Mouse (Mus musculus): Measurements from ENCODE around the gene Krt83. TPM values are rescaled to one million over a fixed set of nuclear protein-coding genes. Genes with fewer than 3 reads are reported as not detected.

Gene Krt83
- polyA plus RNA-seq, 1 experiment from 2014 or later: not detected

GRCm38 (mm10) chr15:101495266-101495665 is 4.0 kb upstream of the Krt83 start:
- Histone ChIP-seq H3K4me2 (no peak overlapping the region), H3K9ac (no peak overlapping the region), H3K27ac (replicated peaks) (no peak overlapping the region), H3K4me3 (no peak overlapping the region), H3K36me3 (no peaks in the 10 kb centered on the region), H3K9me3 (no peaks in the 10 kb centered on the region), H3K27me3 (no peaks in the 10 kb centered on the region), H3K4me1 (replicated peaks) (no peaks in the 10 kb centered on the region)
- 79% methylated on average over 8 of the region's 8 CpGs for WGBS
- no peak for ATAC-seq (ENCODE audit: low read depth)

- Histone ChIP-seq H3K36me3 (no peaks in the 10 kb centered on the region), H3K9me3 (no peaks in the 10 kb centered on the region), H3K4me1 (replicated peaks) (no peaks in the 10 kb centered on the region), H3K4me3 (no peak overlapping the region), H3K27me3 (no peaks in the 10 kb centered on the region), H3K9ac (no peak overlapping the region), H3K4me2 (no peak overlapping the region), H3K27ac (replicated peaks) (no peak overlapping the region)
- ATAC-seq (ENCODE audit: low read depth): no peak
- 50% methylated on average over 1 of the region's 1 CpGs for WGBS
Measured at GRCm38 (mm10) chr15:101494203-101494602, 2.9 kb upstream of the Krt83 start.

DNA sequence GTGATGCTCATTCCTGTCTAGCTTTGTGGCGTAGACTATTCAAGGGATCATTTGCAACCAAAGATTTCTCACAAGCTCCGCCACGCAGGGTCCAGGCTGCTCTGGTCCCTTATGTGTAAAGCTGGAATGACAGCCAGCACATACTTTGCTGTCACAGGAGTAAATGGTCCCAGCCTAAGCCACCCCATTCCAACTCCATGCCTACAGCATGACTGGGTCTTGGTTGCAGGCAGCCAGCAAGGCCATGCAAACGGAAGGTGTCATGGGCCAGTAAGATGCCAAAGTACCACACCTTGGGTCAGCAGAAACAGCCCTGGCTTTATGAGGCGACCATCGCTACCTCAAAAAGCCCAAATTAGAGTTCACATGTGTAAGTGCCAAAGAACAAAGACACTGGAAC is 2.4 kb upstream of the Krt83 start:
- Histone ChIP-seq H3K4me2 (no peak overlapping the region), H3K4me1 (replicated peaks) (no peaks in the 10 kb centered on the region), H3K9me3 (no peaks in the 10 kb centered on the region), H3K36me3 (no peaks in the 10 kb centered on the region), H3K27me3 (no peaks in the 10 kb centered on the region), H3K4me3 (no peak overlapping the region), H3K9ac (no peak overlapping the region), H3K27ac (replicated peaks) (no peak overlapping the region)
- no peak for ATAC-seq (ENCODE audit: low read depth)
- 91% methylated on average over 6 of the region's 6 CpGs for WGBS

GRCm38 (mm10) chr15:101492718-101493117 is 1.4 kb upstream of the Krt83 start:
- Histone ChIP-seq H3K9me3 (no peaks in the 10 kb centered on the region), H3K4me2 (no peak overlapping the region), H3K27me3 (no peaks in the 10 kb centered on the region), H3K27ac (replicated peaks) (no peak overlapping the region), H3K4me3 (no peak overlapping the region), H3K36me3 (no peaks in the 10 kb centered on the region), H3K4me1 (replicated peaks) (no peaks in the 10 kb centered on the region), H3K9ac (no peak overlapping the region)
- no peak for ATAC-seq (ENCODE audit: low read depth)
- 57% methylated on average over 8 of the region's 8 CpGs for WGBS

GRCm38 (mm10) chr15:101485911-101486635 is 5.2 kb downstream of the Krt83 start:
- Histone ChIP-seq H3K4me1 (replicated peaks) (no peaks in the 10 kb centered on the region), H3K9me3 (no peaks in the 10 kb centered on the region), H3K9ac (no peak overlapping the region), H3K4me2 (no peak overlapping the region), H3K27me3 (no peaks in the 10 kb centered on the region), H3K36me3 (no peaks in the 10 kb centered on the region), H3K27ac (replicated peaks) (no peak overlapping the region), H3K4me3 (no peak overlapping the region)
- ATAC-seq (ENCODE audit: low read depth): no peak
- WGBS: 86% methylated on average over 11 of the region's 11 CpGs

- H3K27ac ChIP-seq (replicated peaks): no peak overlapping the region
- no peak overlapping the region for H3K4me3 ChIP-seq
- H3K36me3 ChIP-seq: no peaks in the 10 kb centered on the region
- 60% methylated on average over 1 of the region's 1 CpGs for WGBS
- H3K27me3 ChIP-seq: no peaks in the 10 kb centered on the region
- H3K9me3 ChIP-seq: no peaks in the 10 kb centered on the region
- H3K9ac ChIP-seq: no peak overlapping the region
- no peaks in the 10 kb centered on the region; the same call in 1 of the 2 replicates for H3K4me1 ChIP-seq (replicated peaks)
- no peak overlapping the region for H3K4me2 ChIP-seq
- no peak for ATAC-seq (ENCODE audit: low read depth)
Measured at GRCm38 (mm10) chr15:101484939-101485338, 6.4 kb downstream of the Krt83 start.

DNA sequence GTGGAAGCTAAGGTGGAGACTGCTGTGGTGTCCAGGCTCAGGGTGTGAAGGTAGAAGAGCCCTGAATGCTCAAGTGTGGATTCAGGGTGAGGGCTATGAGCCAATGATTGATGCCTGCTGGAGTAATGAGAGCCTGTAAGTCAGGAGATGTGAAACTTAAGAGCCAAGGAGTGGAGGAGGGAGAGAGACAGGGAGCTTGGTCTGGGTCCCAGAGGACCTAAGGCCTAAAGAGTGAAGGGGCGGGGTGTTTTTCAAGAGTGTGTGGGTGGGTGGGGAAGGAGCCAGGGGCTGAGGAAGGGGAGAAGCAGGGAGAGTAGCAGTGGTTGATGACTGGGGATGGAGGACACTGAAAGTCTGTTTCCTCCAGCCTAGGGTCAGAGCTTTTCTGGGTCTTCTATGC is 7.7 kb downstream of the Krt83 start:
- H3K27ac ChIP-seq (replicated peaks): no peak overlapping the region
- 0 out of 2 replicates have a peak, but pooled peaks cover under 1% of the 10 kb centered on the region for H3K27me3 ChIP-seq
- ATAC-seq (ENCODE audit: low read depth): no peak
- no peaks in the 10 kb centered on the region for H3K9me3 ChIP-seq
- no peak overlapping the region for H3K4me3 ChIP-seq
- no peak overlapping the region for H3K4me2 ChIP-seq
- no peak overlapping the region for H3K9ac ChIP-seq
- H3K36me3 ChIP-seq: no peaks in the 10 kb centered on the region
- peaks cover 12% of the 10 kb centered on the region for H3K4me1 ChIP-seq (replicated peaks)
- 100% methylated on average over 1 of the region's 1 CpGs for WGBS

GRCm38 (mm10) chr15:101482056-101482455 is 9.3 kb downstream of the Krt83 start:
- 39% methylated on average over 4 of the region's 4 CpGs for WGBS
- H3K36me3 ChIP-seq: no peaks in the 10 kb centered on the region
- no peak overlapping the region for H3K27ac ChIP-seq (replicated peaks)
- H3K27me3 ChIP-seq: 0 out of 2 replicates have a peak, but pooled peaks cover 4% of the 10 kb centered on the region
- no peak for ATAC-seq (ENCODE audit: low read depth)
- H3K4me1 ChIP-seq (replicated peaks): peaks cover 12% of the 10 kb centered on the region
- H3K4me2 ChIP-seq: no peak overlapping the region
- H3K9me3 ChIP-seq: no peaks in the 10 kb centered on the region
- H3K9ac ChIP-seq: no peak overlapping the region
- H3K4me3 ChIP-seq: no peak overlapping the region

DNA sequence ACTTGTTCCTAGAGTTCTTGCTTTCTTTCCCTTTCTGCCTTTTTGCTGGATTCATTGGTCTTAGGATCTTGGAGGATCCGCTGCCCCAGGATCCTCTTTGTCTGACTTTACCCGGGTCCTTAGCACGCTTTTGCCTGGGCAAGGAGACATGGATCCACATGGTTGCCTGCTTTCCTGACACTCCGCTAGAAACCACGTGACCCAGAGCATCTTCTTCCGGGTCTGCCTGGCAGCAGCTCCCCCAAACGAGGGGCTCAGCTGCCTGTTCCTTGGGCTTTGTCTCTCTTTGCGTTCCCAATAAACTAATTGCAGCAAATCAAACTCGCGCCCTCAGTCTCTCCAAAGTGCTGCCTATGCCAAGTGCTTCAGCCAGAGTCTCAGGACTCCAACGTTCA is 11.6 kb downstream of the Krt83 start:
- peak overlapping the region; percentile 34 for H3K4me3 ChIP-seq
- H3K9ac ChIP-seq: peak overlapping the region; percentile 68
- H3K27me3 ChIP-seq: 0 out of 2 replicates have a peak, but pooled peaks cover 4% of the 10 kb centered on the region
- H3K27ac ChIP-seq (replicated peaks): no peak overlapping the region
- no peaks in the 10 kb centered on the region for H3K9me3 ChIP-seq
- peaks cover 12% of the 10 kb centered on the region for H3K4me1 ChIP-seq (replicated peaks)
- peak; percentile 67; the same call in 1 of the 2 replicates for ATAC-seq (ENCODE audit: low read depth)
- WGBS: 33% methylated on average over 11 of the region's 11 CpGs
- no peaks in the 10 kb centered on the region for H3K36me3 ChIP-seq
- peak overlapping the region; percentile 67 for H3K4me2 ChIP-seq

- no peaks in the 10 kb centered on the region for H3K9me3 ChIP-seq
- peak; percentile 65 for ATAC-seq (ENCODE audit: low read depth)
- 0 out of 2 replicates have a peak, but pooled peaks cover 4% of the 10 kb centered on the region for H3K27me3 ChIP-seq
- H3K4me3 ChIP-seq: peak overlapping the region; percentile 34
- peak overlapping the region; percentile 67 for H3K4me2 ChIP-seq
- H3K27ac ChIP-seq (replicated peaks): no peak overlapping the region
- 11% methylated on average over 31 of the region's 31 CpGs for WGBS
- peaks cover 12% of the 10 kb centered on the region for H3K4me1 ChIP-seq (replicated peaks)
- no peaks in the 10 kb centered on the region for H3K36me3 ChIP-seq
- H3K9ac ChIP-seq: peak overlapping the region; percentile 68
Measured at GRCm38 (mm10) chr15:101479007-101479665, 12.2 kb downstream of the Krt83 start.

DNA sequence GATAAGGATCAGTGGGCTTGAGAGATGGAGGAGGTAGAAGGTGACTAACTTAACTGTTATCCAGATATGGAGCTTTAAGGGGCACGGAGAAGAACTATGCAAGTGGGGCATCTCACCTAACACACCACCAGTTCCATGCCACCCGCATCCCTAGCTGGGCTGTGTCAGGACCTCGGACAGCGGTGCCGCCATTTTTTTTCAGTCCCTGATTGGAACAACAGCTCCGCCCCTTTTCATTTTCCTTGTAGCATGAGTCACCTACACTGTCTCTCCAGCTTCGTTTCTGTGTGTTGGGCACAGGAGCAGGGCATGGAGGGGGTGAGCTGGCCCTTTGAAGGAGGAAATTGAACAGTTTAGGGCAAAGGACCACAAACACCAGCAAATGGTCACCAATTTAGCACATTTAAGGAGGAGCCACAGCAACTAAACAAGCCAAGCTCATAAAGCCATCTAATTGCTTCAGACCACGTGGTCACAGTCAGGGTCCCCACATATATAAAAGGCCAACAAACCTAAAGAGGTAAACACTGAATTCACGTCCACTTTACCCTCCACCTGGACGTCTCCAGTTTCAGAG is 18.3 kb downstream of the Krt83 start, which contains the start of gene Krt86:
TSS of gene Krt86 (plus strand) at position 527 of the 577 bp plus-strand sequence.
- H3K27me3 ChIP-seq: no peaks in the 10 kb centered on the region
- no peak within 1 kb of the TSS for H3K4me2 ChIP-seq
- 28% methylated on average over 10 of the region's 10 CpGs for WGBS
- no peaks in the 10 kb centered on the region for H3K36me3 ChIP-seq
- no peak within 1 kb of the TSS for H3K4me3 ChIP-seq
- H3K27ac ChIP-seq (replicated peaks): no peak within 1 kb of the TSS
- no peaks in the 10 kb centered on the region for H3K9me3 ChIP-seq
- ATAC-seq (ENCODE audit: low read depth): no peak
- H3K9ac ChIP-seq: no peak within 1 kb of the TSS
- no peaks in the 10 kb centered on the region for H3K4me1 ChIP-seq (replicated peaks)

- no peaks in the 10 kb centered on the region for H3K4me1 ChIP-seq (replicated peaks)
- H3K27me3 ChIP-seq: no peaks in the 10 kb centered on the region
- H3K9ac ChIP-seq: no peak overlapping the region
- H3K4me2 ChIP-seq: no peak overlapping the region
- 84% methylated on average over 4 of the region's 4 CpGs for WGBS
- no peak overlapping the region for H3K27ac ChIP-seq (replicated peaks)
- no peaks in the 10 kb centered on the region for H3K36me3 ChIP-seq
- ATAC-seq (ENCODE audit: low read depth): no peak
- H3K9me3 ChIP-seq: no peaks in the 10 kb centered on the region
- no peak overlapping the region for H3K4me3 ChIP-seq
Measured at GRCm38 (mm10) chr15:101469093-101469492, 22.2 kb downstream of the Krt83 start.

Data from neural tube, embryonic 13.5 days (tissue).